ENCODE assay signal across 15 mouse cellular contexts in genomic region chr19:57413918-57414317, GRCm38 (mm10). TPM values are rescaled to one million over a fixed set of nuclear protein-coding genes. Genes with fewer than 3 reads are reported as not detected.
DNase-seq lines count a peak whose midpoint lies in the region; ATAC-seq and TF ChIP-seq lines count a peak whose summit lies in the region.
"Had no signal": no experiment of that assay in that cellular context is flagged by ENCODE, and none has a peak within 500 bp of the region (broad histone marks: within the 10 kb centered on the region; RNA-seq: fewer than 3 reads in every experiment).

No protein-coding gene starts in this region.

- H3K27me3 ChIP-seq in kidney, adult 2 months (replicated peaks; ENCODE audit: control insufficient read depth, insufficient read depth, low read length), result no peaks in the 10 kb centered on the region
- H3K27me3 ChIP-seq in megakaryocyte, embryonic 14.5 days (replicated peaks), result peaks cover 9% of the 10 kb centered on the region
- H3K27me3 ChIP-seq in Patski, result peaks cover 12% of the 10 kb centered on the region
- H3K27me3 ChIP-seq: limb, embryonic 15.5 days; neural tube, embryonic 15.5 days had no signal

- peak; percentile 29; the same call in 1 of the 2 replicates for TF ChIP-seq CTCF in kidney, adult 2 months (conservative IDR thresholded peaks at IDR 0.05; ENCODE audit: insufficient read depth, insufficient read length, low read depth, low read length)
- TF ChIP-seq CTCF in Patski (IDR thresholded peaks at IDR 0.05), result peak; percentile 47

- 0 out of 2 replicates have a peak, but pooled peaks cover 3% of the 10 kb centered on the region for H3K9me3 ChIP-seq in megakaryocyte, embryonic 14.5 days
- H3K9me3 ChIP-seq: heart, embryonic 10.5 days; limb, embryonic 15.5 days; neural tube, embryonic 15.5 days had no signal

- no peak for ATAC-seq in megakaryocyte, adult 5-6 weeks (ENCODE audit: poor library complexity, severe bottlenecking)
- ATAC-seq in Patski, result no peak
- ATAC-seq: activated CD4-positive, CD25-positive, alpha-beta regulatory T cell, adult 4 months; inflammation-experienced regulatory T-cells, adult 6 months had no signal

- no peaks in the 10 kb centered on the region for H3K36me3 ChIP-seq in kidney, adult 2 months (ENCODE audit: control insufficient read depth, insufficient read depth, low read length)
- peaks cover 3% of the 10 kb centered on the region for H3K36me3 ChIP-seq in megakaryocyte, embryonic 14.5 days (replicated peaks; ENCODE audit: low read length)
- H3K36me3 ChIP-seq: heart, embryonic 10.5 days; limb, embryonic 15.5 days; neural tube, embryonic 15.5 days had no signal

- peaks cover 5% of the 10 kb centered on the region; the same call in 1 of the 2 replicates for H3K4me1 ChIP-seq in kidney, adult 2 months (ENCODE audit: control insufficient read depth, insufficient read depth, low read length)
- H3K4me1 ChIP-seq in megakaryocyte, embryonic 14.5 days, result peaks cover 52% of the 10 kb centered on the region

- CTCF ChIA-PET in Patski (lab: Charles Lee), result no interaction called here

- H3K27ac ChIP-seq in kidney, adult 2 months (ENCODE audit: insufficient read depth, low read depth, low read length), result no peak overlapping the region
- H3K27ac ChIP-seq: heart, embryonic 10.5 days; limb, embryonic 15.5 days; neural tube, embryonic 15.5 days had no signal

- TF ChIP-seq POLR2A in kidney, adult 2 months (IDR thresholded peaks at IDR 0.05; ENCODE audit: low read depth, low read length), result no peak

- POLR2A ChIA-PET in Patski (lab: Charles Lee), result interaction anchor here (0.5 kb wide), 1 partner anchor 175 kb away, joined by 4 read pairs; no protein-coding TSS in a partner anchor

- 89% methylated on average over 6 of the region's 6 CpGs for WGBS in kidney, adult 2 months

- in situ Hi-C loops in Patski (cut with MboI; ENCODE audit: low pct_unique_long_range_greater_than_20kb), result no loop called here

- DNase-seq in kidney, adult 2 months, result no peak
- no peak for DNase-seq in kidney, adult 18-20 months
- no peak for DNase-seq in Patski (ENCODE audit: low read depth, low spot score)
- DNase-seq in thymus, postnatal 25 days, result peak; percentile 38
- DNase-seq in urinary bladder, postnatal 14 days (ENCODE audit: low spot score), result no peak
- no peak for DNase-seq in gastrocnemius, postnatal 4 days (ENCODE audit: low spot score in 2 of 2)
- DNase-seq: adrenal gland, postnatal 36 days; kidney, postnatal 25 days had no signal

- no peak overlapping the region for H3K4me3 ChIP-seq in kidney, adult 2 months (ENCODE audit: insufficient read depth, low read depth, low read length)
- peak overlapping the region; percentile 8 for H3K4me3 ChIP-seq in megakaryocyte, embryonic 14.5 days (replicated peaks)
- H3K4me3 ChIP-seq: heart, embryonic 10.5 days; limb, embryonic 15.5 days; neural tube, embryonic 15.5 days had no signal

RNA-seq across cellular contexts. Expression of gene Trub1, which starts 38.8 kb away (rescaled TPM):
- polyA plus RNA-seq in kidney, adult 2 months (2012; rRNA removed), result 5.7 and 6.7 TPM in 2 replicates
- polyA plus RNA-seq in megakaryocyte, embryonic 14.5 days (2012; ENCODE audit: insufficient read depth, low replicate concordance), result 2.2 and 16.0 TPM in 2 replicates
- 2.1 and 3.9 TPM in 2 replicates for total RNA-seq in megakaryocyte, adult 5-6 weeks (2015)
- 3.5 and 3.6 TPM in 2 replicates for total RNA-seq in megakaryocyte, adult 5-6 weeks (2017)
- 13.3 TPM for polyA plus RNA-seq in Patski (2021)
- 10 to 100 TPM; 11.8 to 14.1 TPM for total RNA-seq in gastrocnemius, postnatal 4 days (2021)

RNA-seq across cellular contexts. Expression of gene Fam160b1, which starts 53.4 kb away (rescaled TPM):
- polyA plus RNA-seq in kidney, adult 2 months (2012; rRNA removed), result 7.3 and 8.0 TPM in 2 replicates
- polyA plus RNA-seq in megakaryocyte, embryonic 14.5 days (2012; ENCODE audit: insufficient read depth, low replicate concordance), result 2.9 TPM in 2 replicates
- 28.7 and 29.0 TPM in 2 replicates for total RNA-seq in megakaryocyte, adult 5-6 weeks (2015)
- total RNA-seq in megakaryocyte, adult 5-6 weeks (2017), result 18.4 and 18.8 TPM in 2 replicates
- 21.5 TPM for polyA plus RNA-seq in Patski (2021)
- 10 to 100 TPM; 15.7 to 17.2 TPM for total RNA-seq in gastrocnemius, postnatal 4 days (2021)
